Mouse (Mus musculus): ENCODE measurements around the gene Pde4d.

The Pde4d gene

DNA sequence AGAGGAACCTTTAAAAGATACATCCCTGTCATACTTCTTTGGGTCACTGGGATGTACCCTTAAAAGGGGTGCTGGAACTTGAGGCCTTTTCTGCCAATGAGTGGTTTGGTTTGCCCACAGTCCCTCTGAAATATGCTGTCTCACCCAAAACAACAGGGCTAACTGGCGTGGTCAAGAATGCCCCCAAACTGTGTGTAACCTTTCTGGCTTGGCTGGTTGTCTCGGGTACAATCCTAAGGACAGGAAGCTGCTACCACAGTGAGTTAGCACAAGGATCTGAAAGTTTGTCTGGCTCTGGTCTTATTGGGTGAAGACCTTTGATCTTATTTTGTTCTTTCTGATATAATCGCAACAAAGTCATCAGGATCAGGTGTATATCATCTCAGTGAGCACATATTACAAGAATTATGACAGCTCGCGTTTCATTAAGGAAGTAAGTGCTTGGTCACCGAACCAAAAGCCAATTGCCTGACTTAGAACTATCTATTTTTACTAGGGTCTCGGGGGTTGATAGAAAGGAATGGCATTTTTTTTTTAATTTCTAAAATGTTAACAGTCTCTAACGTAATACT is 1165.6 kb downstream of the Pde4d start:
- in situ Hi-C loops (cut with MboI, MseI): no loop called here

DNA sequence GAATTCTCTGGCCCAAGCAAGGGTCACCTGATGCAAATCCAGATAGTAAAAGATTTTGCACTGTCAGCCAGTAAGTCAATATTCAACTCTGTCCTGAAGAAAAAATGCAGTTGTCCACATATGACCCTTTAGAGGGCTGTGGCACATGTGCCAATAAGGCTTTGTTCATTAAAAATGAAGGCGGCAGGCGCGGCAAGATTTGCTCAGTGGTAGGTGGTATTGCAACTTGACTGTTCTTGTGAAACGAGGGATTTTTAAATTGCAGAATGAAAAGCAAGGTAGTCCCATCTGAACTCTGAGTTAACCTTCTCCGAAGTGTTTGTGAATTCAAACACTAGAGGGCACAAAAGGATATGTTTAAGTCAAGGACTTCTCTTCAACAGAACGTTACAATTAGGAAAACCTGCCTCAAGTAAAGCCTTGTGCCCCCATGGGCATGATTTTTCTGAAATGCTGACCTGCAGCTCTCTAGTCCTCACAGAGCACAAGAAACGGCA is 1166.1 kb downstream of the Pde4d start:
- in situ Hi-C loops (cut with MboI, MseI): no loop called here

DNA sequence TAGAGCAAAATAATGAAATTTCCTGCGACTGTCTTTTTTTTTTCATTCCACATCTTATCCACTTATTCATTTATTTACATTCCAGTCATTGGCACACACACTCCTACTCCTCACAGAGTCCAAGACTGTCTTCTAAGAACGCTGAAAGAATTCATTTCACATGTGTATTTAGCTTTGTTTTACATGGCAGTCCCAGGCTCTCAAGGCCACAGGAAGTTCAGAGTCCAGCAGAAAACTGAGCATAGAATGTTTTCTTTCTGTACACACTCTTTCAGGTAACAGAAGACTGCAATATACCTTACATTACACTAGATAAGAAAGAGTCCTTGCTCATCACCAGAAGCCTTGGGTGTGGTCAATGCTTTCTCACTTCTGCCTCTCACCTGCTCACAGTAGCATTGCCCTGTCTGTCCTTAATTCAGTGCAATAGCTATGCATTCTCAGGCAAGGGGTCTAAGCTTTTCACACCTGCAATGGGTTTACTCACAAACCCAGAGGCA is 1169.5 kb downstream of the Pde4d start:
- in situ Hi-C loops (cut with MboI, MseI): no loop called here

DNA sequence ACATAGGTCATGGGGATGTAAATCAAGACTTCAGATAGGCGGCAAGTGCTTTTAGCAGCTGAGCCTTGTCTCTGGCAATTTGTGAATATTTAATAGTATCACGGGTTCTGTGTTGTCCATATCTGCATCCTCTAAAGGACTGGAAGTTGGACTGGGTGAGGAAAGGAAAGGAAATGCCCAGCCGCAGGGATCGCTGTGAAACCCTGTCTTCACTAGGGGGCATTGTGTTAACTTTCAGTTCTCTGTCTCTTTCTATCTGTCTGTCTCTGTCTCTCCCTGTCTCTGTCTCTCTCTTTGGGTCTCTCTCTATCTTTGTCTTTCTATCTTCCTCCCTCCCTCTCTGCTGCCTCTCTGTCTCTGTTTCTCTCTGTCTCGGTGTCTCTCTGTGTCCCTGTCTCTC is 1172.5 kb downstream of the Pde4d start:
- in situ Hi-C loops (cut with MboI, MseI): no loop called here

DNA sequence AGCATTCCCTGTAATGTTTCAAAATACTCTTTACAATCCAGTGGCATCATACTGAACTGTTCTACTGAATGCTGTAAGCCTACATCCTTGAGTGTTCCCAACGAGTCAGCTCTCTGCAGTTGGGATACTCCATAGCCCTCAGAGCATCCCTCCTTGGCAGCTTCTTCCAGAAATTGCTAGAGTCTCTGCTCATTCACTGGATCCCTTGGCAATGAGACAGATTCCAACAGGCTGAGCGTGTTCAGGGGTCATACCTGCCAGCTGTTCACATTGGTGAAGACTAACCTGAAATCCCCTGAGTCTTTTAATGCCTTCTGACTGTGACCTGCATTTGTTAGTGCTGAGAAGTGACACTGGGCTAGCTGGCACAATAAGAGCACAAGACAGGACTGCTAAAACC is 1173.5 kb downstream of the Pde4d start:
- in situ Hi-C loops (cut with MboI, MseI): no loop called here

DNA sequence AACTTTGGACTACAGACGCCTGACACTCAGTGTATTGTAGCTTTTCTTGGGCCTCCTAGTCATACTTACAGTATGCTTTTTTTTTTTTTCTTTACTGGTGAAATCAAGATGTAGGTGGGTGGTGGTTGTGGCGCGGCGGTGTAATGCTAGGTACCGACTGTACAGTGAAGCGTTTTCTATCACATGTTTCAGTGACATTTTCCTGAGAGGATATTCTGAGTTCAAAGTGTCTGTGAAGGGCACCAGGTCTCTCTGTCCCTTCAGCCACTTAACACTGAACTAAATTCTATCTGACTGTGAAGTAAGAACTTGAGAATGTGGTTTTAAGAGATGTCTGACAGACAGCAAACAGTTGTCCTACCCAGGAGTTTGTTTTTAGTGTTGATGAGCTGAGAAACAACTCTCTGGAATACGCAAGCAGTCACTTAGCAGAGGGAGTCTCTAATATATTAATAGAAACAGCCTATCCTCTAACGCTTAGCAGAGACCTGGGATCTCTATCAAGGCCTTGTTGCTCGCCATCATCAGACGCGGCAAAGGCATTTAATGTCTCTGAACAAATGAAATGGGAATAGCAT is 1175.1 kb downstream of the Pde4d start:
- in situ Hi-C loops (cut with MboI, MseI): no loop called here

DNA sequence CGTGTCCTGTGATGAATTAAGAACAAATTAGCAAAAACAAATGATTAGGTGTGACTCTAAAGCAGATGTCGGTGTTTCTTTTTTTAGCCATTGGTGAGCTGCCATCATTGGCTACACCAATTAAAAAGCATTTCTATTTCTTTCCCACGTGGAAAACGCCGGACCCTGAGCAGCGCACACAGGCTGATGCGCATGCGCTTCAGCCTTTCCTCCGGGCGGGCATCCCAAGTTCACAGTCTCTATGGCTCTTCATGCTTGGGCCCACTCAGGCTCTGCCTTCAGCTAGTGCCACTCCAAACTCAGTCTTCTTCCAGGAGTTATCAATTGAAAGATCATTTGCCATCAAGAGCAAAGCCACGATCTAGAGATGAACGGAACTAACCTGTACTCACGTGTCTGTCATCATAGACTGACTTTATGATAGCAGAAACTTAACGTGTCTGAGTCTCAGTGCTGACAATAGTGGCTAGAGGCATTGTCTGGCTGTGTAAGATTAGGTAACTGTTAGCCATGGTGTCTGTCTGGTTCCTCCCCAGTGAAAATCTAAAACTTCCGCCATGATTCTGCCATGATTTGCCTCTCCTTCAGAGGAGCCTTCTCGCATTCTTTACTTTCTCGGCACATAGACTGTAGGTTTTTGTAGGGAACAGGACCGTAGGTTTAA is 1175.8 kb downstream of the Pde4d start:
- in situ Hi-C loops (cut with MboI, MseI): no loop called here

DNA sequence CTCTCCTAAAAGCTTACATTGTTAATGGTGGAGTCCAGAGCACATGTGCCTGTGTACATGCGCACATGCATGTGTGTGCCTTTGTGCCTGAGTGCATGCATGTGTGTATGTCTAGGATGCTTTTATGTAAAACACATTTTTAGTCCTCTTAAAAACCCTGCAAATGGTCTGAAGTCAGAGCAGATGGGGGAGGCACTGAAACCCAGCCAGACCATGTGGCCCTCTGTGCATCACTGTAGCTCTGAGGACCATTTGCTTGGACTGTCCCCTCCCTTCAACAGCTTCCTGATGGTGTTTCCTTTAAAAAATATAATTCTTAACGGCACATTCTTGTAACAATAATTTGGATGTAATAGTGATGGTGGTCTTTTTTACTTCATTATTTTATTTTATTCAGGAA is 1177.5 kb downstream of the Pde4d start:
- in situ Hi-C loops (cut with MboI, MseI): no loop called here

DNA sequence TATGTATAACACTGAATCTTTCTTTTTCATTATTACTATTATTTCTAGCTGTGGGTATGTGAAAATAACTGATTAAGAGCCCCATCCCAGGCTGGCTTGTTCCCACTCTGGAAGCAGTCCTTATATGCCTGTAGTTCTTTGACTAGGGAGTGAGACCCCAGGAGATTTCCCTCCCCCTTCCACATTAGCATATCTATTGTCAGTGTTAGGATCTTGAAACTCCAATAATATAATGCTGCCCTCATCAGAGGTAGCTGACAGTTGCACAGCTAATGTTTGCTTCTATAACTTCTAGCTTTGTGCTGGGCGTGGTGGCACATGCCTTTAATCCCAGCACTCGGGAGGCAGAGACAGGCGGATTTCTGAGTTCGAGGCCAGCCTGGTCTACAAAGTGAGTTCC is 1178.9 kb downstream of the Pde4d start:
- in situ Hi-C loops (cut with MboI, MseI): no loop called here

DNA sequence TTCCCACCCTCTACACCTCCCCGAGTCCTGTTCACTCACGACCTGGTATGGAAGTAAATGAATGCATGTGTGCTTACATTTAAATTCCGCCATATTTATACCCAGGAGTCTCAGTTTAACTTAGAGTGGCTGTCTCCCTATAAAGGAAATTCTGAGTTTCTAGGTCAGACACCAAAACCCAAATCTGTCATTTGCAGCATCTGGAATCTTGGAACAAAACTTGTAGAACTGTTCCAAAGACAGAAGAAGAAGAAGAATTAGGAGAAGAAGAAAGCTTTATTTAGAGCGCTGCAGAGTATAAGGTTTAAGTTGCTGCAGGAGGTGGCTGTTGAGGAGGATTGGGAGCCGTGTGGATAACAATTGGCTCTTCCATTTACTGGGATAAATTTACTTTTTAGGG is 1179.5 kb downstream of the Pde4d start:
- in situ Hi-C loops (cut with MboI, MseI): no loop called here

DNA sequence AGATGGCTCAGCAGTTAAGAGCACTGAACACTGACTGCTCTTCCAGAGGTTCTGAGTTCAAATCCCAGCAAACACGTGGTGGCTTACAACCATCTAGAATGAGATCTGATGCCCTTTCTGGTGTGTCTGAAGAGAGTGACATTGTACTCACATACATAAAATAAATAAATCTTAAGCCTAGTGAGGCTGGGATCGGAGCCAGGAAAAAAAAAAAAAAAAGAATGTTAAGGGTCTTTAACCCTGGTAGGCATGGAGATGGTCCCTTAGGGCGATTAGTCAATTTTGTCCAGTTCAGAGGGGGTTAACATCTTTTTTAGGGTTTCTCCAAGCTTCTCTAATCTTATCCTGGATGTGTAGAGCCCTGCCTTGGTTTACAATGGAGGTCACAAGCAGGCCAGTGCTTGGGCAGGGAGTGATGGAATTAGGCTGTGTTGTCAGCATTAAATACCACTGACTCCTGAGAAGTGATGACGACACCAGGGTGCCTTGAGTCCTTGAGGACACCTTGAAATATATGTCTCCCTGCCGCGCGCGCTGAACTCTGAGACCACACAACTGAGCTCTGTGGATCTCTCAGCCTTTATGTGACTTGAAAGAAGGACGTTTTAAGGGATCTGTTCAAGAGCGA is 1181.8 kb downstream of the Pde4d start:
- in situ Hi-C loops (cut with MboI, MseI): loop anchor here (10.0 kb wide), 1 partner anchor 1147 kb away; no protein-coding TSS in a partner anchor

DNA sequence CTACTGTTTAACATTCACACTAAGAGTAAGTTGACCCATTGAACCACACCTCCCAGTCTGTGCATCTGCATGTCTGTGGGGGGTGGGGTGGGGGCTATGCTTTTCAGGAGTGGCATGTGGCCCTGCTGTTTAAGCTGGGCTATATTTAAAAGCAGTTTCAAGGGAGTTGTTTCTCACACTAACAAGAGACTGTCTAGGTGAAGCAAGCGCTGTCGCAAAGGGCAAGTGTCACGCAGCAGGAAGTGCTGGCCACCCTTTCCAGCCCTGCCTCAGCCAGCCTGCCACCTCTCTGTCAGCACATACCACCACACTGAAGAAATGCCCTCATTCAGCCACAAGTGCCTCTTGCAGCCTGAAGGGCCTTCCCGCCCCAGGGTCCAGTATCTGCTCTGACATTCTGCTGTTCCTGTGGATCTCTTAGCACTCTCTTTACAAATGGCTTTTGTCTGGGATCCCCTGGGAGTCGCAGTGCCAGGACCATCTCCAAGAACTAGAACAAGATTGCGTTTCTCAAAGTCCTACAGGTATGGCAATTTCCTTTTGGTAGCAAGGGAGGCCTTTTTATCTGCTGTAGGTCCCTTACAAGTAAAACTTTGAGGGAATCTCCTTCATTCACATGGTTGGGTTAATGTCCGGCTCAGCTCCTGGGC is 1182.8 kb downstream of the Pde4d start:
- in situ Hi-C loops (cut with MboI, MseI): loop anchor here (10.0 kb wide), 1 partner anchor 1148 kb away; no protein-coding TSS in a partner anchor

DNA sequence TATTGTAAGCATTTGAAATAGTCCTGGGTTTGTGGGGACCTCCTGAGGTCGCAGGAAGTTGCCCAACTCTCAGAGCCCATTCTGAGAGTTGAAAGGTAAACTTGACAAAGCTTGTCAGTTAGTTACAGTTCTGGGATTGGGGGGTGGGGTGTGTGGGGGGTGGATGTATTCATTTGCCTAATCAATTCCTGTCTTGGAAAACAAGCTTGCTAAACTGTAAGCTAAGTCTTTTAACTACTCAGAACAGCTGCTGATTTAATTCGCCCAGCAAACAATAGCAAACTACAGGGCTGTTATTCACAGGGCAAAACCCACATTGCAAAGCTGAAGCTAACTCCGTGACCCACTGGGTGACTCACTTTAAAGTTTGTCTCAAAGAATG is 1183.3 kb downstream of the Pde4d start:
- in situ Hi-C loops (cut with MboI, MseI): loop anchor here (10.0 kb wide), 1 partner anchor 1148 kb away; no protein-coding TSS in a partner anchor

DNA sequence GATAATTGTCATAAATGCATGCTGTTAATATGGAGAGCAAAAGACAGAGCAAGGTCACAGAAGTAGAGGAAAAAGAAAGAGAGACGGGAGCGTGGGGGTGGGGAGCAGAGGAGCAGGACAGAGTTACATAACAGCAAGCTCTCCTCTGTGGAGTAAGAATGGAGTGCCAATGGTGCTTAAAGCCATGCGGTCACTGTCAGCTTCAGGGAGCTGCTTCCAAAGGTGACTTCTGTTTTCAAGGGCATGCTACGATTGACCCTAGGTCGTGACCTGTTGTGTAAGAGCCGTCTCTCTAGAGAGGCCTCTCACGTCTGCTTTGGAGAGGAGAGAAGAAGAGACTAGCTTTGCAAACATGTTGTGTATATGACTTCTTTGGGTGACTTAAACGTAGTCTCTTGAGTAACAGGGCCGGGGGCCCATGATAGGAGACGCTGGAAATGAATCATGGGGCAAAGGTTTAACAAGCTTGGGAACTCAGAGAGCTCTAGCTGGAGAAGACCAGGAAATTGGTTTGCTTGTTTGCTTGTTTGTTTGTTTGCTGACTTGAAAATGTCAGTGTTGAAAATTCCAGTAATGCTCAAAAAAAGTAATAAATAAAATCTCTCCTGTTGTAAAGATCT is 1186.3 kb downstream of the Pde4d start:
- in situ Hi-C loops (cut with MboI, MseI): loop anchor here (5.0 to 10.0 kb wide), 2 partner anchors 96 to 1151 kb away; no protein-coding TSS in a partner anchor

DNA sequence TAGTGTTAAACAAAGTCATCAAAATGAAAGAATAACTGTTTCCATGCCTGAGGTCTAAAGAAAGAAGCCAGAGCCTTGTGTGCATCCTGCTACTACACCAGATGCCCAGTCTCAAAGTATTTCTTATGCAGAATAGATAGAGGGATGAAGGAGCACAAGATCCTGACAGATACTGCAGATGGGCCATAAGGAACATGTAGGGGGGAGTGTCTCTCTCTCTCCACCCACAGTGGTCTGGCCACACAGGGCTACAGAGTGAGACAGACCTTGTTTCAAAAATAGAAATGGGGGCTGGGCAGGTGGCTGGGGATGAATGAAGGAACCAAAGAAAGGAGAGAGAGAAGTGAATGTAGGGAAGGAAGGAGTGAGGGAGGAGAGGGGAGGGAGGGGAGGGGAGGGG is 1188.5 kb downstream of the Pde4d start:
- in situ Hi-C loops (cut with MboI, MseI): loop anchor here (5.0 to 10.0 kb wide), 2 partner anchors 94 to 1153 kb away; no protein-coding TSS in a partner anchor

DNA sequence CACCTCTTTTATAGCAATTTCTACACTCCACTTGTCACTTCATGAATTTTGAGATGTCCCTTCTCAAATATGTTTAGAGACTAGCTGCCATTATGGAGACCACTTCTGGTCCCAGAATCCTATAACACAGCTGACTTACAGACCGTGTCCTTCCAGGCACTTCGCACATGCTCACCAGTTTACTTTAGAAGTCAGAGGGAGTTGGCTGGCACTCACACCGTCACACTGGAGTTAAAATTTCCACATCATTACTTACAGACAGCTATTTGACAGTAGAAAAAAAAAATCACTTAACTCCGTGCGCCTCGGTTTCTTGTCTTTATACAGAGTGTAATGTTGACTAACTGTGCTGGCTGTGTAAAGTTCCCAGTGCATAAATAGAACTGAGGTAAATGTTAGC is 1189.5 kb downstream of the Pde4d start:
- in situ Hi-C loops (cut with MboI, MseI): loop anchor here (5.0 to 10.0 kb wide), 2 partner anchors 93 to 1154 kb away; no protein-coding TSS in a partner anchor

DNA sequence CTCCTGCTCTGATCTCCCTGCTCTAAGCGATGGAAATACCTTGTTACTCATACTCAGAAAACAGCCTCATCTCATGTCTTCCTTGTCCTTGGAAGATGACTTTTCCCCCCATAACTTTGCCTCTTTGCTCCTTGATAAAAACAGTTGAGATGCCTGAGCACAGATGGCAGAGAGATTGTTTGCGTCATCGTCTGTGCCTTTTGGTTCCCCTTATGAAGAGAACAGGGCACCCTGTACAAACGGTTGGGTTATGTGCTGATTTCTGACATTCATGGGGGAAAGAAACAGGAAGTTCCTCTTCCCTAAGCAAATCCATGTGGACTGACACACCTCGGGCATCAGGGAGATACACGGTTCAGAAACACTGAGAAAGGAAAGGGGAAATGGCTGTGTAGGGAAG is 1191.8 kb downstream of the Pde4d start:
- in situ Hi-C loops (cut with MboI, MseI): no loop called here

DNA sequence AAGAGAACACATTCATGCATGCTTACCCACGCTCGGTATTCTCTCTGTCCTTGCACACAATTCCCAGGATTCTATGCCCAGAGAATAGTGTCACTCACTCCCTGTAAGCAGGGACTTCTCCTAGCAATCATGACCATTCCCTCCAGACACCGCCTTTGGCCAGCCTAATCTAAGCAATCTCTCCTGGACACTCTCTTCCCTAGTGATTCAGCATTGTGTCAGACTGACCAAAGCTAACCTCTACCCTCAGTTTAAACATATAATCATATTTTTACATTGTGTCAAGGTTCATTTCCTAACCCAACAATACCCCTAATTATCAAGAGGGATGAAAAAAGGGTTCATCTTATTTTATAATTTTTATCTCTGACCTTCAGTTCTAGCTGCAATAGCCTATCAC is 1193.7 kb downstream of the Pde4d start:
- in situ Hi-C loops (cut with MboI, MseI): no loop called here

DNA sequence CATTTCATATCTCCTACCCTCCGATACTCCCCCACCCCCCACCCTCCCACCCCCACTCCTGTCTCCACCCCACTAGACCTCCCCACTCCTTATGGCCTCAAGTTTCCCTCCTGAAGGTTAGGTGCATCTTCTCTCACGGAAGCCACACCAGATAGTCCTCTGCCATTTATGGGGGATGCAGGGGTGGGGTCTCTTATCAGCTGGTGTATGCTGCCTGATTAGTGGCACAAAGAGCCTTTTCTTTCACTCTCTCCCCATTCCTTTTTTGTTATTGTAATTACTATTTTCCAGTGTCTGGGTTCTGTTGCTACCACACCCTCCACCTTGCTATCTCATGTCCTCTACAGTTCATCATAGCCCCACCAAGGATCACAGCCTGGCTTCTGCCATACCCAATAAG is 1194.3 kb downstream of the Pde4d start:
- in situ Hi-C loops (cut with MboI, MseI): no loop called here

DNA sequence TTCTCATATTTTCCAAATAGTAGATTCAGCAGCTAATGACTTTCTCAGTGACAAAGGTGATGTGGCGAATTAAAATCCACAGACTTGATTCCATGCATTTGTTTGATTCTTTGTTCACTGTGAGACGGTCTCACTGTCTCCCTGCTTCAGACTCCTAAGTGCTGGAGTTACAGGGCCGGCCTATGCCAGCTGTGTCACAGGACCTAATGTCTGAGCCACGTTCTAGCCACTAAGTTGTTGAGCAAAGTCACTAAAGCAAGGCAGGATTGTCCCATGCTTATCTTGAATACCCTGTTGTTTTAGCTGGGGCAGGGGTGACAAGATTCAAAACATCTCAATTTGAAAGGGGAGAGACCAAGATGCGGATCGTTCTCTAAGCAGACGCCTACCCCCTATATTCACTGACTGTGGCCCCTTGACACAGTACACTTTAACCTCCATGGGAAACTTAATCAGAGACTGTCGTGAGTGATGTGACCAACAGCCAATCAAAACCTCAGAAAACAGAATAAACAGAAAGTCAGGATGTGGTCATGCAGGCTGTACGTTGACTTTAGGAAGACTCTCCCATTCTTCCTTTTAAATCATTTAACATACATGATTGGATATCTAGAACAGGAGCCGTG is 1195.6 kb downstream of the Pde4d start:
- in situ Hi-C loops (cut with MboI, MseI): no loop called here

DNA sequence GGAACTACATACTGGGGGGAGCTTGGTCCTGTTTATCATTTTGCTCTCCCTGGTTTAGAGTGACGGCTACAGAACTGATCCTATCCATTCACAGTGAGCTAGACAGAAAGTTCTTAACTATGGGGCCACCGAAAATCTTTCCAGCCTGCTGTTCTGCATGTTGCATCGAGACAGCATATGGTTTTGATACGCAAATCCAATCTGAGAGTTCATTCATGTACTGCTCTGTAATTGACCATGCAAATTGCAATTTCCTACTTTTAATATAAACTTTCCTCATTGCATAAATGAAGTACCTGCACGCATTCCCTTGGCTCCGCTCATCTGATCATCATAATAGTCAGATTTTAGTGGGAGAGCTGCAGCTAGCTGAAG is 1196.1 kb downstream of the Pde4d start:
- in situ Hi-C loops (cut with MboI, MseI): no loop called here

Measured in regulatory T cell (primary cell).